Mouse (Mus musculus): ENCODE measurements around the gene Eef2.
A peak's percentile ranks its signal among the peaks of the same experiment; 100 is the strongest.

- TF ChIP-seq CTCF (IDR thresholded peaks at IDR 0.05; ENCODE audit: extremely low read depth, insufficient read depth, low read length) (0 out of 2 replicates have a peak, but pooled peaks have one; percentile 9), POLR2A (IDR thresholded peaks at IDR 0.05; ENCODE audit: extremely low read depth, insufficient read depth, low read length) (no peak)
Measured at GRCm38 (mm10) chr10:81210154-81210553, 33.7 kb downstream of the Eef2 start.
